Mouse (Mus musculus) kidney, embryonic 16.5 days (tissue): ENCODE results near the gene 4931406P16Rik. TPM values are rescaled to one million over a fixed set of nuclear protein-coding genes. Genes with fewer than 3 reads are reported as not detected.

Experiments used
- ATAC-seq: fragments of 200-750 bp; cut with Nextera tagmentation; 2 replicates; pipeline ENCODE4 v1.8.0; 2017; ENCODE audit warnings: moderate TSS enrichment; ENCODE audit not compliant: low FRiP score, low TSS enrichment
- H3K27ac ChIP-seq: fragments of 300-500 bp; sonication (generic); 2 replicates; pipeline ENCODE4 v1.5.1; 2014; ENCODE audit warnings: low read length
- H3K27me3 ChIP-seq: fragments of 300-500 bp; sonication (generic); 2 replicates; pipeline ENCODE4 v1.6.1; 2014; ENCODE audit warnings: low read length, control low read depth, mixed read lengths; ENCODE audit not compliant: insufficient read depth
- H3K36me3 ChIP-seq: fragments of 300-500 bp; sonication (generic); 2 replicates; pipeline ENCODE4 v1.6.1; 2014; ENCODE audit warnings: low read length, control low read depth, mixed read lengths; ENCODE audit not compliant: insufficient read depth
- H3K4me1 ChIP-seq: fragments of 300-500 bp; sonication (generic); 2 replicates; pipeline ENCODE4 v1.6.1; 2014; ENCODE audit warnings: low read length, control low read depth, mixed read lengths; ENCODE audit not compliant: insufficient read depth
- H3K4me2 ChIP-seq: fragments of 300-500 bp; sonication (generic); replicated peaks from 2 replicates; pipeline ENCODE4 v1.6.1; 2014; ENCODE audit warnings: low read depth, low read length
- H3K4me3 ChIP-seq: fragments of 300-500 bp; sonication (generic); 2 replicates; pipeline ENCODE4 v1.5.1; 2014; ENCODE audit warnings: mild to moderate bottlenecking, low read length
- H3K9ac ChIP-seq: fragments of 300-500 bp; sonication (generic); replicated peaks from 2 replicates; pipeline ENCODE4 v1.6.1; 2014; ENCODE audit warnings: low read length
- H3K9me3 ChIP-seq: fragments of 300-500 bp; sonication (generic); 2 replicates; pipeline ENCODE4 v1.6.1; 2016; ENCODE audit warnings: low read length, control low read depth
- WGBS: fragments of 180-500 bp; shearing (Covaris S2); extraction: QIAGEN DNeasy Blood & Tissue Kit; methylation state at CpG from one replicate; pipeline ENCODE4 v1.1.7; 2014; 5-methylcytosine and 5-hydroxymethylcytosine counted together
- polyA plus RNA-seq: library from polyadenylated mRNA; unstranded; fragments of >200 nt; fragmentation: Nextera tagmentation; extraction: Ambion mirVana; gene quantifications from 2 replicates; pipeline ENCODE4 v1.2.1, GENCODE M21; 2015

The 4931406P16Rik gene
- polyA plus RNA-seq, 1 experiment from 2014 or later, result 32.3 TPM

GRCm38 (mm10) chr7:34226086-34226485, 87.3 kb downstream of the 4931406P16Rik start:
- H3K9me3 ChIP-seq, result no peaks in the 10 kb centered on the region
- no peak overlapping the region for H3K4me2 ChIP-seq
- no peak for ATAC-seq
- no peaks in the 10 kb centered on the region for H3K27me3 ChIP-seq
- WGBS, result 73% methylated on average over 8 of the region's 8 CpGs
- H3K27ac ChIP-seq, result no peak overlapping the region
- H3K4me3 ChIP-seq, result no peak overlapping the region
- peaks cover 65% of the 10 kb centered on the region for H3K36me3 ChIP-seq
- no peak overlapping the region for H3K9ac ChIP-seq
- H3K4me1 ChIP-seq, result peaks cover 33% of the 10 kb centered on the region

DNA sequence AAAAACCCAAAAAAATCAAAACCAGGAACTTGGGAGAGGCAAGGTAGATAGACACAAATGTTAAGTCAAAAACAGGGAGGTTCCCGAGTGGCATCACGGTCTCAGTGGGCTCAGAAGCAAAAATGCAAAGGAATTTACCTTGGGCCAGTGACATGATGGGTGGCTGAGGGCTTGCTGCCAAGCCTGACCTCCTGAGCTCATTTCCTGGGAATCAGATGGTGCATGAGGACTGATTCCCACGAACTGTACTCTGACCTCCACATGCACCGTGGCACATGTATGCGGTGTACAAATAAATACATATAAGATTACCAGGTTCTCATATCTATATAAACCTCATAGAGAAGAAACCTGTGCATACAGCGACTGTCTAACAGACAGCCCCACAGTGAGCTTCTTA, 89.0 kb downstream of the 4931406P16Rik start:
- Histone ChIP-seq H3K4me1 (peaks cover 27% of the 10 kb centered on the region), H3K9me3 (no peaks in the 10 kb centered on the region), H3K9ac (no peak overlapping the region), H3K4me2 (no peak overlapping the region), H3K27me3 (no peaks in the 10 kb centered on the region), H3K27ac (no peak overlapping the region), H3K36me3 (peaks cover 83% of the 10 kb centered on the region), H3K4me3 (no peak overlapping the region)
- WGBS, result 86% methylated on average over 6 of the region's 6 CpGs
- no peak for ATAC-seq

DNA sequence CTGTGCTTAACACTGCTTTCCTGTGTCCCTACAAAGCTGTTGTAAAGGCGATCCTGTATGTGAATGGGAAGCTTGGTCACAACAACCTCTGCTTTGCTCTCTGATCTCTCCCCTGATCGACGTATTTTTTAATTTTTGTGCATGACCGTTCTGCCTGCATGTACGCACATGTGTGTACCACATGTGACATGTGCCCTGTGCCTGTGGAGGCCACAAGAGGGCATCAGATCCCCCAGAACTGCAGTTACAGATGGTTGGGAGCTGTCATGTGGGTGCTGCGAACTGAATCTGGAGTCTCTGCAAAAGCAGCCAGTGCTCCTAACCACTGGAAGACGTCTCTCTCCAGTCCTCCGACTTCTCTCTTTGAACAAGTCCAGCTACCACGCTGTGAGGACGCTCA, 91.0 kb downstream of the 4931406P16Rik start:
- Histone ChIP-seq H3K4me3 (no peak overlapping the region), H3K27me3 (no peaks in the 10 kb centered on the region), H3K36me3 (peaks cover 94% of the 10 kb centered on the region), H3K9me3 (no peaks in the 10 kb centered on the region), H3K27ac (no peak overlapping the region), H3K4me1 (peaks cover 8% of the 10 kb centered on the region; the same call in 1 of the 2 replicates), H3K4me2 (no peak overlapping the region), H3K9ac (no peak overlapping the region)
- no peak for ATAC-seq
- WGBS, result 93% methylated on average over 10 of the region's 10 CpGs

DNA sequence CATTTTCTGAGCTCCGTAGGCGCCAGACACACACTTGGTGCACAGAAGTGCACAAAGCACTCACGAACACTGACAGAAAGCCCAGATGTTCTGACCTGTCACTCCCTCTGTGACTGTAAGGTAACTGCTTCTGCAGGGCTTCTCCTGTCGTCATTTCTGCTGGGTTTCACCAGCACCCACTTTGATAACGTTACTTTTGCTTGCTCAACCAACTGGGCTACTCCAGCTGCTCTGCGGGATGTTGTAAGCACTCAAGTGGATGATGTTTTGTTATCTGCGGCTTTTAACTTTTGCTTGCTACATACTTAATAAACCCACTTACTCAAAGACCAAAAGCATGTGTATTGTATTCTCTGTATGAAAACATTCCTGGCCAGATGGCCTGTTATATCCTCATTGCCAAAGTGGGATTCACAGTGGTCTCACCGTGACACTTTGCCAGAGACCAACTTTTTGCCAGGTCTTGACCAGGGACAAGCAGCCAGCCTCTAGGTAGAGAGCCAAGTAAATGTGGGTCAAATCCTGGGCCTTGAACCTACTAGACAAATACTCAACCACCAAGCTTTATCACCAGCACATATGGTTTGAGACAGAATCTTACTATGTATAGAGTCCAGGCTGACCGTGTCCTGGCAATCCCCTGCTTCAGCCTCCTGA, 91.6 kb downstream of the 4931406P16Rik start:
- Histone ChIP-seq H3K9ac (no peak overlapping the region), H3K4me1 (0 out of 2 replicates have a peak, but pooled peaks cover 5% of the 10 kb centered on the region), H3K36me3 (peaks cover 92% of the 10 kb centered on the region), H3K27ac (no peak overlapping the region), H3K27me3 (no peaks in the 10 kb centered on the region), H3K4me3 (no peak overlapping the region), H3K9me3 (no peaks in the 10 kb centered on the region), H3K4me2 (no peak overlapping the region)
- no peak for ATAC-seq
- WGBS, result 92% methylated on average over 9 of the region's 9 CpGs

GRCm38 (mm10) chr7:34218496-34218895, 94.9 kb downstream of the 4931406P16Rik start:
- H3K27me3 ChIP-seq, result no peaks in the 10 kb centered on the region
- no peaks in the 10 kb centered on the region for H3K9me3 ChIP-seq
- H3K4me3 ChIP-seq, result no peak overlapping the region
- H3K4me2 ChIP-seq, result no peak overlapping the region
- H3K27ac ChIP-seq, result no peak overlapping the region
- no peak for ATAC-seq
- WGBS, result 84% methylated on average over 1 of the region's 1 CpGs
- no peaks in the 10 kb centered on the region for H3K4me1 ChIP-seq
- H3K36me3 ChIP-seq, result peaks cover 90% of the 10 kb centered on the region
- no peak overlapping the region for H3K9ac ChIP-seq

GRCm38 (mm10) chr7:34216474-34216873, 96.9 kb downstream of the 4931406P16Rik start:
- 93% methylated on average over 10 of the region's 10 CpGs for WGBS
- no peak overlapping the region for H3K4me3 ChIP-seq
- H3K4me2 ChIP-seq, result no peak overlapping the region
- peaks cover 90% of the 10 kb centered on the region for H3K36me3 ChIP-seq
- H3K4me1 ChIP-seq, result no peaks in the 10 kb centered on the region
- H3K9ac ChIP-seq, result no peak overlapping the region
- no peaks in the 10 kb centered on the region for H3K9me3 ChIP-seq
- H3K27ac ChIP-seq, result no peak overlapping the region
- no peaks in the 10 kb centered on the region for H3K27me3 ChIP-seq
- ATAC-seq, result no peak

GRCm38 (mm10) chr7:34215481-34215880, 97.9 kb downstream of the 4931406P16Rik start:
- peaks cover 90% of the 10 kb centered on the region for H3K36me3 ChIP-seq
- no peak for ATAC-seq
- H3K4me3 ChIP-seq, result no peak overlapping the region
- no peaks in the 10 kb centered on the region for H3K27me3 ChIP-seq
- H3K4me2 ChIP-seq, result no peak overlapping the region
- no peak overlapping the region for H3K9ac ChIP-seq
- H3K9me3 ChIP-seq, result no peaks in the 10 kb centered on the region
- H3K4me1 ChIP-seq, result no peaks in the 10 kb centered on the region
- 65% methylated on average over 9 of the region's 9 CpGs for WGBS
- H3K27ac ChIP-seq, result no peak overlapping the region

- Histone ChIP-seq H3K9me3 (no peaks in the 10 kb centered on the region), H3K27me3 (no peaks in the 10 kb centered on the region), H3K4me2 (no peak overlapping the region), H3K27ac (no peak overlapping the region), H3K4me3 (no peak overlapping the region), H3K9ac (no peak overlapping the region), H3K4me1 (no peaks in the 10 kb centered on the region), H3K36me3 (peaks cover 89% of the 10 kb centered on the region)
- ATAC-seq, result no peak
- WGBS, result 95% methylated on average over 8 of the region's 8 CpGs
Observed at GRCm38 (mm10) chr7:34214644-34215043, 98.7 kb downstream of the 4931406P16Rik start.

GRCm38 (mm10) chr7:34213281-34213680, 100.1 kb downstream of the 4931406P16Rik start:
- WGBS, result 93% methylated on average over 7 of the region's 7 CpGs

DNA sequence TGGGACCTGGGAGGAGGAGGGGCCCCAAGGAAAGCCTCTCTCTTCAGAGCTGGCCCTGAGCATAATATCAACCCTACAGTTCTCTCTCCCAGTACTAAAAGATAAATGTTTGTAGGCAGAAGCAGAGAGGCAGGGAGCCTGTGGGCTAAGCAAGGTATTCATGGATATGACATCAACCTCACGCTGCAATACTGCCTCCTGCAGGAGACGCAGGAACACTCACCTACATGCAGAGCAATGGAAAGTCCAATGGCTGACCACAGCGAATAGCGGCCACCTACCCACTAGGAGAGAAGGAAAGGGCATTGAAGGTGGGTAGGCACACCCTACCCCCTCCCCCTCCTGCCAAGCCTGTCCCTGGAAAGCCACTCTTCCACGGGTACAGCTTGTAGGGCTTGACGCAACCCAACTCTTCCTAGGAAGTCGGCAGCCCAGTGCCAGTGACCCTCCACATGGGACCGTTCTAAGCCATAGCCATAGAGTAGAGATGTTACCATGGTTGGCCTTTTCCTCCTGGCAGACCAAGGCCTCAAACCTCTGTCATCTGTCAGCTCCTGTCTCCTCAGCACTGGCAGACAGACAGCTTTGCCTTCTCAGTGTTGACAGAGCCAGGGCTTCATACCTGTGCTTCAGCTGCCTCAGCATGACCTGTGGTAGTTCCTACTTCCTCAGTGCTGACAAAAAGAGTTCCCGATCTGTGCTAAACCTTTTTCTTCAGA, 105.2 kb downstream of the 4931406P16Rik start:
- Histone ChIP-seq H3K4me2 (no peak overlapping the region), H3K27me3 (no peaks in the 10 kb centered on the region), H3K4me1 (no peaks in the 10 kb centered on the region), H3K27ac (no peak overlapping the region), H3K9me3 (no peaks in the 10 kb centered on the region), H3K9ac (no peak overlapping the region), H3K4me3 (no peak overlapping the region), H3K36me3 (peaks cover 97% of the 10 kb centered on the region)
- WGBS, result 85% methylated on average over 9 of the region's 9 CpGs
- no peak for ATAC-seq

More at GRCm38 (mm10) chr7:34213281-34213680, 100.1 kb downstream of the 4931406P16Rik start:
- Histone ChIP-seq H3K4me3 (no peak overlapping the region), H3K9me3 (no peaks in the 10 kb centered on the region), H3K27ac (no peak overlapping the region), H3K36me3 (peaks cover 89% of the 10 kb centered on the region), H3K4me1 (no peaks in the 10 kb centered on the region), H3K4me2 (no peak overlapping the region), H3K9ac (no peak overlapping the region), H3K27me3 (no peaks in the 10 kb centered on the region)
- no peak for ATAC-seq
